Mouse (Mus musculus) CH12F3 (cell line): Measurements from ENCODE around the gene Ptgis.

ENCODE experiments used
- in situ Hi-C: fragments of 300-500 bp; cut with MboI; formaldehyde crosslinking; loops from 2 replicates; pipeline ENCODE4 v1.14.3; 2020; ENCODE audit warnings: low sequenced_read_pairs

Gene Ptgis

GRCm38 (mm10) chr2:167240008-167240964, at the start of gene Ptgis:
Gene Ptgis, minus strand, starts transcription at chr2:167240604.
- in situ Hi-C loops, result no loop called here

DNA sequence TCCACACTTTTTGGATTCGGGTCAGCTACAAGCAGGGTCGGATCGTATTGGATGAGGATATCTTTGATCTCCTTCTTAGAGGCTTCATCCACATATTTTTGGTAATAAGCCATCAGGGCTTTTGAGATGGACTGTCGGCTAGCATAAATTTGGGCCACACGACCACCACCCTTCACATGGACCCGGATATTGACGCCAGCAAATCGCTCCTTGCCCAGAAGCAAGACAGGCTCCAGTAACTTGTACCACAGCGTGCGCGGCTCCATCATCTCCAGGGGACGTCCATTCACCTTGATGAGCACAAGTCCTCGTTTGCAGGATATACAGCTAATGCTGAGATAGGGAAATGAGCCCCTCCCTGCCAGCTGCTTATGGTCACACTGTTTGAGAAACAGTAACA, 41.1 kb upstream of the Ptgis start:
- in situ Hi-C loops, result no loop called here

- in situ Hi-C loops, result no loop called here
Measured at GRCm38 (mm10) chr2:167280986-167281310, 40.5 kb upstream of the Ptgis start.

DNA sequence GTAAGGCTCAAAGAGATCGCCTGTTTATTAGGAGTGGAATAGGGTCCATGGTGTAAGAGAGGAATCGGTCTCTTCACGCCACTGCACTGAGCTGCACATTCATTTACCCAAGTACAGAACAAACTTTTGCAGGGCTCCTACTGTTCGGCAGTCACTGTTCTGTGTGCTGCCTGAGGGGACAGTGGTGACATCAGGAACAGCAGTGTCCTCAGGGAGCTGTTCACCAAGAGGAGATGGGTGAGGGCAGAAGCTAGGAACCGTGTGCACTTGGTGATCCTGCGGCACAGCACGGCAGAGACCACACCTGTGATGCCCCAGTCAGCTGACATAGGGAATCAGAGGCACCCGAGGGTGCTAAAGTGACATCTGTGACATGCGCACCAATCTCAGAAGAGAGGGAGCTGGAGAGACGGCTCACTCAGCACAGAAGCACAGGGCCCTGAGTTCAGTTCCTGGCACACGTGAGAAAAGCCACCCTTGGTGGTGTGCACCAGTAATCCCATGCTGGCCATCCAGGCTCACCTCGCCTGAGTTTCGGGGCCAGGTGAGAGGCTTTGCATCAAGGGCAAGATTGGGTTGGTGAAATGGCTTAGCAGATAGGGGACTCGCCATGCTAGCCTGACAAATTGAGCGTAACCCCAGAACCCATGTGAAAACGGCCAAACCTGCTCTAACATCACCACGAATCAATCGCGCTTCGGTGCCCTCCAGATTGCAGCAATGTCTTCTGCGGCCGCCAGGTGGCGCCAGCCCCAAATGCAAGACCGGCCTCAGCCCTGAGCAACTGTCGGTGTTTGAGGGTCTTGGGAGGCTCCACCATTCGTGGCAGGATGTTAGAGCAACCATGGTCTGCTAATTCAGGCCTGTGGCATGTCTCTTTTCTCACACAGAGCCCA, 39.9 kb upstream of the Ptgis start:
- in situ Hi-C loops, result no loop called here

- in situ Hi-C loops, result loop anchor here (5.0 kb wide), 1 partner anchor 57 kb away; no protein-coding TSS in a partner anchor
Measured at GRCm38 (mm10) chr2:167278751-167279526, 38.5 kb upstream of the Ptgis start.

DNA sequence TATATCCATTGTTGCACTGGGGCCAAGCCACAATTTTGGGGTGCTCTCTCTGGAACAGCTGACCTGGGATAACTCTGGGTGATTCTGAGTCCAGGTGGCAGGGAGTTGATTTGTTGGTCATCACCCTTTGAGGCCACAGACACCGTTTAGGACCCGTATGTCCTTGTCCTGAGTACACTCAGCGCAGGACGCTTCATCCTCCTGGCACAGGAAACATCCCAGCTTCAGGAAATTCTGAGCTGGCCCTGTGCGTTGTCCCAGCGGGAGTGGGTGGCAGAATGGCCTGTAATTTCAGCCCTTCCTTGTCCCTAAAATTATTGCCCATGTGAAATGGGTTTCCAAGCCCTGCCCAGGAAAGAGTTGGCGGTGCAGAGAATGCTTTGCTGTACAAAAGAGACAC, 37.6 kb upstream of the Ptgis start:
- in situ Hi-C loops, result loop anchor here (5.0 kb wide), 1 partner anchor 56 kb away; no protein-coding TSS in a partner anchor

- in situ Hi-C loops, result loop anchor here (5.0 kb wide), 1 partner anchor 55 kb away; no protein-coding TSS in a partner anchor
Measured at GRCm38 (mm10) chr2:167277026-167277425, 36.6 kb upstream of the Ptgis start.

GRCm38 (mm10) chr2:167275856-167276255, 35.5 kb upstream of the Ptgis start:
- in situ Hi-C loops, result loop anchor here (5.0 kb wide), 1 partner anchor 54 kb away; no protein-coding TSS in a partner anchor

DNA sequence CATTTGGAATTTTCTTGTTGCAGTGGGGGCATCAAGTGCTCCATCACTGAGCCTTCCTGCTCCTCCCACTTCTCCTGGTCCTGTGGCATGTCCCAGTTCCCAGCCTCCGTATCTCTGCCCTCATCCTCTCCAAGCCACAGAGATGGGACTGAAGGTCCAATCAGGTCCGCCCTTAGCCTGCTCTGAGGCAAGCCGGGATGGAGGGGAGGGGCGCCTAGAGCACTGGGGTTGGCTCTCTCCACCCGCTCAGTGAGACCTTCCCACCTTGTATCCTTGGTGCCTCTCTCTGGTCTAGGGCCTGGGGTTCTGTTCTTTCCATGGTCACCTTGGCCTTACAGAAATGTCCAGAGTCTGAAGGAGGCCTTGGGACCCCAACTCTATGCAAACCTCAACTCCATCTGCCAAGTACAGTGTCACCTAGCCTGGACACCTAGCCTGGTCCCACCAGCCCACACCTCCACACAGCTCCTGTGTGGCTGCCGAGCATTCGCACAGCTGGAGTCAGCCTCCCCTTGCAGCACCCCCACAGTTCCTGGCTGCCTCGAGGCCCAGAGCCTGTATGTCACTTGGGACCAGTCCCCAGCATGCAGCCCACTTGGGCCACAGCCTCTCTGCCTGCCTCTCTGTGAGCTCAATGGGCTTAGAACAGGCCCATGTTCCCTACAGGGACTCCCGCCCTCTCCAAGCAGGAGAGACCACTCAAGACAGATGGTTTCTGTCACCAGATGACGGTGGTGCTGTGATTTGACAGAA, 34.5 kb upstream of the Ptgis start:
- in situ Hi-C loops, result loop anchor here (5.0 kb wide), 1 partner anchor 53 kb away; no protein-coding TSS in a partner anchor

GRCm38 (mm10) chr2:167273206-167273740, 32.9 kb upstream of the Ptgis start:
- in situ Hi-C loops, result no loop called here

- in situ Hi-C loops, result no loop called here
Measured at GRCm38 (mm10) chr2:167272706-167273105, 32.3 kb upstream of the Ptgis start.

- in situ Hi-C loops, result no loop called here
Measured at GRCm38 (mm10) chr2:167271121-167271521, 30.7 kb upstream of the Ptgis start.

GRCm38 (mm10) chr2:167270496-167270895, 30.1 kb upstream of the Ptgis start:
- in situ Hi-C loops, result no loop called here

GRCm38 (mm10) chr2:167268721-167269120, 28.3 kb upstream of the Ptgis start:
- in situ Hi-C loops, result no loop called here

GRCm38 (mm10) chr2:167268411-167268690, 27.9 kb upstream of the Ptgis start:
- in situ Hi-C loops, result no loop called here

DNA sequence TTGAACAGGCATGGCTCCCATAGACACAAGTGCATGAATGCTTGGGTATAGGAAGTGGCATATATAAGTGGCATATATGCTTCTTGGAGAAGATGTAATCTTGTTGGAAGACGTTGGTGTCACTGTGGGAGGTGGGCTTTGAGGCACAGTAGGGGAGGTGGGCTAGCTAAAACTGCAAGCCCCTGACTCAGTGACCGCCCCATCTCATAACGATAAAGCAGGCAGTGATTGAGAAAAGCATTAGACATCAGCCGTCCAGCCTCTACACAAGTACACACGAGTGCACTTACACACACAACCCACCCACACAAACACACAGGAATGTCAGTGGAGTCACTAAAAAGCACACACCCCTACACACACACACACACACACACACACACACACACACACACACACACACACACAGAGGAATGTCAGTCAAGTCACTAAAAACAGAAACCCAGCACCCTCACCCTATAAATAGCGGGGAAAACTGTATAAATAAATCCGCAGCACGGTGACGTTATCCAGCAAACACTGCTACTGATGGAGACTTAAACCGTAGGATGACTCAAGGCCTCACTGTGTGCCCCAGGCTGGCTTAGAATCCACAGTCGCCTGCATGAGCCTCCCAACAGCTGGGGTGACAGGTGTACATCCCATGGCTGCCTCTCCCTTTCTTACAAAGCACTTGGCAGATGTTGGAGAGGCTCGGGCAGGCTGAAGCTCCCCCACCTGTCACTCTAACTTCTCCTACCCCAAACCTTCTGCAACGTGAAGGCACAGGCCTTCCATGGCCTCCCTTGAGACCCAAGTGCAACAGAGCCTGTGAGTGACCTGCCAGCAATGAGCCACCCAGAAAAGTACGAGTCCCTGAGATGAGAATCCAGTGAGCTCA, 27.4 kb upstream of the Ptgis start:
- in situ Hi-C loops, result no loop called here

- in situ Hi-C loops, result no loop called here
Measured at GRCm38 (mm10) chr2:167266231-167266630, 25.8 kb upstream of the Ptgis start.

DNA sequence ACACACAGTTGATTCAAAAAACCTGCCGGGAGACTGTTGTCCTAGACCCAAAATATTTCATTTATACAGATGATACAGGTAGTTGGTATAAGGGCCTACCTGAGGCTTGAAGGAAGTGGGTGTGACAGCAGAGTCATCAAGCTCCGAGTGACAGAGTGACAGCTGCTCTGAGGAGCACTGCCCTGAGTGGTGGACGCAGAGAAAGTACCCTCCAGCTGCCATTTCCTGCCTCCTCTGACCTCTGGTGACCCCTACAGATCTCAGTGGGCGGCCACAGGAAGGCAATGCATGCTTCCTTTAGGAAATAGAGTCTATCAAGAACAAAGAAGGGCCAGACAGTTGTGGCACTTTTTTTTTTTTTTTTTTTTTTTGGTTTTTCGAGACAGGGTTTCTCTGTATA, 25.4 kb upstream of the Ptgis start:
- in situ Hi-C loops, result no loop called here

- in situ Hi-C loops, result no loop called here
Measured at GRCm38 (mm10) chr2:167265021-167265420, 24.6 kb upstream of the Ptgis start.
